Mouse (Mus musculus): ENCODE data around the gene Hmgb4.

GRCm38 (mm10) chr4:128264491-128264890 lies 3.7 kb upstream of the Hmgb4 start:
- no peak for TF ChIP-seq POLR2A (IDR thresholded peaks at IDR 0.05; ENCODE audit: control insufficient read depth, extremely low read depth, insufficient read depth, low read length, poor library complexity)
- no peak for TF ChIP-seq CTCF (IDR thresholded peaks at IDR 0.05; ENCODE audit: borderline replicate concordance, control insufficient read depth, extremely low read depth, insufficient read depth, low read length, poor library complexity)
